Mouse (Mus musculus) heart, postnatal 36 days (tissue): ENCODE measurements around the gene AW822073. TPM values are rescaled to one million over a fixed set of nuclear protein-coding genes. Genes with fewer than 3 reads are reported as not detected.
"Not testable (repeated sequence)": the region's sequence is repeated elsewhere in the genome, so short reads cannot be mapped to it uniquely, and the experiment has no call there.

Source experiments
- DNase-seq, 2 experiments: peaks; one replicate each; pipeline ENCODE4 v3.0.0; 2021 to 2022
- intact Hi-C: fragments of 180-260 bp; cut with DNase I; formaldehyde crosslinking; loops from one replicate; pipeline ENCODE4 v1.15.1; 2025
- total RNA-seq, 2 experiments: library from RNA; stranded (reverse); gene quantifications; 2 replicates each; pipeline ENCODE4 v1.2.3; 2021

AW822073 gene
- total RNA-seq = not detected

DNA sequence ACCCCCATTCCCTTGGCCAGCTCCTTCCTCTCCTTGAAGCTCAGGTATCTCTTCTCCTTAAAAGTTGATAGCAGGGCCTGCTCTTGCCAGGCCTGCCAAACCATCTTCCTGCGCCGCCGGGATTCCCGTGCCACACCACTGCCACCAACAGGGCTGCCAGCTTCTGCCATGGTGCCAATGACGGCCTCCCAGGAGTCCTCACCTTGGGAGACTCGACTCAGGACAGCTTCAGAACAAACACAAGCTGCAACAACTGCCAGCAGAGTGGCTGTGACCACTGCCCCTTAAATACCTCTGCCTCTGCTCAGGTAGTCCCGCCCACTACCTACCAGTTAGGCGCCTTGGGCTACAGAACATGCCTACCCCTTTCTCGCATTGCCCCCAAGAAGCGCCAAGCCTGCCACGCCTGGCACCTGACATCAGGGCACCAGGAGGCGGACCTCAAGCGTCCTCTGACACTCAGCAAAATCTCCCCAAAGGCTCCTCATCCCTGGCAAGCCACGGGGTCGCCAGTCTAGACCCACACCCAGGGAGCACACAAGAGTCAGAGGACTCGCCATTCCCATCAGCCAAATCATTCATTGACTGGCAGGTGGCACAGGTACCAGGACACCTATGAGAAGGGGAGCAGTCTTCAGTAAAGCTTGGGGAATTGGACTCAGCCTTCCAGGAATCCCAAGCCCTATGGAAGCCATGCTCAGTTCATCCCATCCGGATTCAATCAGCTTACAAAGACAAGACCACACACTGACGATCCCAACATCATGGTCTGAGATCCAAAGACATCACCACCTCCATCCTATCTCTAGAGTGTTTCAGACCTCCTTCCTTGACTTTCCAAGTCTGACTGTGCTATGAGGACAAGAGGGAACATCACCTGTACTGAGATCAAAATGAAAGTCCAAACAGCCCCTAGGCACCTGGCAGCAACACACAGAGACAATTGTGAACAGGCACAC is at the start of gene AW822073:
Gene AW822073, minus strand, starts transcription at position 104 of the 959 bp plus-strand sequence.
- intact Hi-C loops = not testable (repeated sequence)
- DNase-seq = peak in 1 of 2 experiments; percentile 40

DNA sequence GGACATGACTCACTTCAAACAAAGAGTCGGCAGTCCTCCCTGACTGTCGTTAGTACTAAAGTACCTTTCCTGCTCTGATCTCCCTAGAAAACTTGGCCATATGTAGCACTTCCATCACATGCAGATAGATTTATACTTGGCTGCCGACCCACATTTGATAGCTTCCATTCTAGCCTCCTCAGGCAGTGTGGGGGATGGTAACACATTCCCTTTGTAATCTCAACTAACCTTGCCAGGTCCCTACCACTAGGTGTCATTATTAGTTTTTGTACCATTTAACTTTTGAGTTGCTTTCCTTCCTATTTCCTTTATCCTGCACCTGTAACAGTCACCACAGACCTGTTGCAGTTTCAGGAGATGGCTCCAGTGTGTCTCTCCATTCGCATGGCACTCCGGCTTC is 33.7 kb upstream of the AW822073 start:
- no peak for DNase-seq
- intact Hi-C loops = loop anchor here (5.0 to 10.0 kb wide), 2 partner anchors 116 to 189 kb away; partner anchors contain the start of gene Ranbp2

DNA sequence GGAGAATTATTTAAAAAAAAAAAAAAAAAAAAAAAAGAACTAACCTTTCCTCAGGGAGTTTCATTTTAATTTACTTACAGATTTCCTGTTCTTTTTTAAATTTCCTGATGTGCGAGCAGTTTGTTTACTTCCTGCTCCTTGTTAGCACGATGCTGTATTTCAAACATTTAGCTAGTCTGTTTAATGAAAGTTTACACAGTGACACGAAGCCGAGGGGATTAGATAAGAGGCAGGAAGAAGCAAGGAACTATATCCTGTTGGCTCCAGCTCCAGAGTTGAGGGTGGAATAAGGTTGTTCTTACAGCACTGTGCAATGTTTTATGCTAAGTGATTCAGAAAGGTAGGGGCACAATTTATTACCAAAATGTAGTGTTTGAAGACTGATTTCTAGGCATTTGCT is 31.2 kb upstream of the AW822073 start:
- no peak for DNase-seq
- intact Hi-C loops = loop anchor here (5.0 to 10.0 kb wide), 2 partner anchors 119 to 191 kb away; partner anchors contain the start of gene Ranbp2

DNA sequence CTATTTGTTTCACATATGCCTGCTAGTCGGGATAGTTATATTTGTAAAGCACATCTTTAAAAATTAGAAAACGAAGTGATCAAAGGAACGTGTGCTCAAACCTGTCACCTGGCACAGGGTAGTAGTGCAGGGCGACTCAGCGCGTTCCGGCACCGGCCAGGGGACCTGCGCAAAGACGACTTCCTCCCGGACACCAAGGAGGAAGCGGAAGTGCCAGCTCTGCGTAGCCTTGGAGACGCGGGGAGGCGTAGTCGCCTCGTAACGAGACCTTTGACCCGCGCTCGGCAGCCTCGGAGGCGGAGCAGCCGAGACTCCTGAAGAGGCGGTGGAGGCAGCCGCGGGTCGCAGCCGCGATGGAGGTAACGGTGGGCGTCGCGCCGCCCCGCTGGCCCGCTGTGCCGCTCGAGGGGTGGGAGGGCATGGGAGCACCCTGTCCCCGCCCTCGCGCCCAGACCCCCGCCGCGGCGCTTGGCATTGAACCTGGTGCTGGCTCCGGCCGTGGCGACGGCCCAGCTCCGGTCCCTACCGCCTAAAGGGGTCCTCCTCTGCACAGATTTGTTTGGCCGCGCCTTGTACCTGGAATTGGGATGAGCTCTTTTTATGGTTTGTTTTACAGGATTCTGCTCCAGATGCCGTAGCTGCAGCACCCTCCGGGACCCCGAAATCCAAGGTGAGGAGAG is 30.6 kb upstream of the AW822073 start, which contains the start of gene Gcc2:
Gene Gcc2, plus strand, starts transcription at position 285 of the 680 bp plus-strand sequence.
- intact Hi-C loops = loop anchor here (5.0 to 10.0 kb wide), 2 partner anchors 119 to 192 kb away; partner anchors contain the start of gene Ranbp2

DNA sequence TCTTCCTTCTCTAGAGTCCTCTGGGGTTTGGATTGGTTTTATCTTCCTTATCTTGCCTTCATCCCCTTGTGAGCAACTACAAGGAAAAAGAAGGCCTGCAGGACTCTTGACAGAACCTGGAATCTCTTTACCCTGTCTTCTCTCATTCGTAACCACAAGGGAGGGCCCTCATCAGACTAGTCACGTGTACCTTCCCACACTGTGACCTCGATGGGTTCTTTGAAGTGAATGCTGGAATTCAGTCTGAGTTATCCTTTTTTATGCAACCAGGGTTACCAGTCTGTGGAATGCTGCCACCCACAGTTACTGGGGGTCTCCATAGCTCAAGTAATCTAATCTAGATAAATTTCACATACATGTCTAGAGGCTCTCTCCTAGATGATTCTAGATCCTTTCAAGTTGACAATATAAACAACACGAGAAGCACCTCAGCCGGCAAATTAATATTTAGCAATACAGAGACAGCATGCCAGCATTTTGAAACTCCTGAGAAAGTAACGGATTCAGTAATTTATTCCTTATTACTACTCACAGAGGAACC is 30.0 kb upstream of the AW822073 start:
- DNase-seq = no peak
- intact Hi-C loops = loop anchor here (5.0 to 10.0 kb wide), 2 partner anchors 120 to 193 kb away; partner anchors contain the start of gene Ranbp2

More for the DNA sequence above, 30.6 kb upstream of the AW822073 start, which contains the start of gene Gcc2:
- DNase-seq = peak; percentile 91

DNA sequence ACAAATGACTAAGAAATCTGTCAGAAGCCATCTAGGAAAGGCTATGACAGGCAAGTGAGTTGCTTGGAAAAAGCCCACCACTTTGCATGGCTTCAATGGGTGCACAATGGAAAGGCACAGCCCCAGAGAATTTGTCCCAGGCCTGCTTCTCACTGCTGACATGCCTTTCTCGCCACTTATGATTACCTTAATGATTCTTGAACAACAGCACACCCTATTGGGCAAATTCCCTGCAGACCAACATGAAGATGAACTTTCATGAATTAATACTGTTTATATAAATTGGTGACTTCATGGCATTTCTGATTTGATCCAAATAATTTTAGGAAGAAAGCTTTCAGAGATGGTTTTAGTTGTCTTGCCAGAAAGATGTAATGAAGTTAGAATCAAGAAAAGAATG is 24.8 kb upstream of the AW822073 start:
- intact Hi-C loops = no loop called here
- no peak for DNase-seq

DNA sequence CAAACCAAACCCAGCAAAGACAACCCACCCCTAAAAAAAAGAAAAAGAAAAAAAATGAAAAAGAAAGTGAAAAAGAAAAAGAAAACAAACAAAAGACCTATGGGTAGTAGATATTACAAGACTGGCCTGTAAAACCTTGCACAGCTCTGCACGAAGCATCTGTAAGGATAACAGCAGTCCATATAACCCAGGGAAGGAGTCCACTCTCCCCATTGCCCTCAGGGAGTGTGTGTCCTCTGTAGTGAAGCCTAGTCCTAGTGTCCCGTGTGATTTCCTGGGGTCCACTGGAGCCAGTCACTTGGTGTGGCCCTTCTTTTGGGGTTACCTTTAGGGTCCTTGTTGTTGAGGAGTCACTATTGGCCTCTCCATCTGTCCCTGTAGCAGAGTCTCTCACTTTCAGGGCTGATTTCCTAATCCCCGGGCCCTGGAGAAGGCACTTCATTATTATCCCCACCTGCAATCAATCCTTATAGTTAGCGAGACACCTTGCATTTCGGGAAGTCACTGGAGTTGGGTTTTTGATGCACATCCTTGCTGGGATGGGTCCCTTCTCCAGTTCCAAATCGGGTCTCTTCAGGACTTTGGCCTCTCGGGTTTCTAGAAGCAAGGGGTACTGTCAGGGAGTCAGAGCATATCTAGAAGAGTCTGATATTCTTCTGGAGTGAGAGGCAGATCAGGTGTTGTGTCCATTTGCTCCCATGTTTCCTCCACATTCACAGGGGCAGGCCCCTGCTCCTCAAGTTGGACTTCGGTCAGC is 14.4 kb upstream of the AW822073 start:
- peak; percentile 54 to 59 for DNase-seq
- intact Hi-C loops = not testable (repeated sequence)

DNA sequence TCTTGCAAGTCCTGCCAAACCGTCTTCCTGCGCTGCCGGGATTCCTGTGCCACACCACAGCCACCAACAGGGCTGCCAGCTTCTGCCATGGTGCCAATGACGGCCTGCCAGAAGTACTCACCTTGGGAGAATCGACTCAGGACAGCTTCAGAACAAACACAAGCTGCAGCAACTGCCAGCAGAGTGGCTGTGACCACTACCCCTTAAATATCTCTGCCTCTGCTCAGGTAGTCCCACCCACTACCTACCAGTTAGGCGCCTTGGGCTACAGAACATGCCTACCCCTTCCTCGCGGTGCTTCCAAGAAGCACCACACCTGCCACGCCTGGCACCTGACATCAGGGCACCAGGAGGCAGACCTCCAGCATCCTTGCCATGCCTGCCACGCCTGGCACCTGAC is 11.9 kb upstream of the AW822073 start, which contains the start of gene Gm4981:
Gene Gm4981, minus strand, starts transcription at position 89 of the 400 bp plus-strand sequence.
- intact Hi-C loops = no loop called here
- DNase-seq = no peak

DNA sequence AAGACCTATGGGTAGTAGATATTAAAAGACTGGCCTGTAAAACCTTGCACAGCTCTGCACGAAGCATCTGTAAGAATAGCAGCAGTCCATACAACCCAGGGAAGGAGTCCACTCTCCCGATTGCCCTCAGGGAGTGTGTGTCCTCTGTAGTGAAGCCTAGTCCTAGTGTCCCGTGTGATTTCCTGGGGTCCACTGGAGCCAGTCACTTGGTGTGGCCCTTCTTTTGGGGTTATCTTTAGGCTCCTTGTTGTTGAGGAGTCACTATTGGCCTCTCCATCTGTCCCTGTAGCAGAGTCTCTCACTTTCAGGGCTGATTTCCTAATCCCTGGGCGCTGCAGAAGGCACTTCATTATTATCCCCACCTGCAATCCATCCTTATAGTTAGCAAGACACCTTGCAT is 10.3 kb upstream of the AW822073 start:
- DNase-seq, intact Hi-C loops: not testable (repeated sequence)

DNA sequence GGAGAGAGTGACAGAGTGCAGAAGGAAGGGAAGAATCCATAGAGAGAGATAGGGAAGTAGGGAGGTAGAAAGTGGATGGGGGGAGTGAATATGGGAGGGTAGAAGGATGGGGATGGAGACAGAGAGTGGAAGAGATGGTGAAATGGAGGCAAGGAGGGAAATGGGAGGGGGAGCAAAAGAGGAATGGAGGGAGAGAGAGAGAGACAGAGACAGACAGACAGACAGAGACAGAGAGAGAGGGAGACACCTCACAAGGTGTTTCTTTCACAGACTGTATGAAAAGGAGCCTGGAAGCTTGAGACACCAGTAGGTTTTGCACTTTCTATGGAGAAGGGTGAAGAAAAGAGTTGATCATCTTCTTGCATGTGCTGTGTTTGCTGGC is 9.0 kb upstream of the AW822073 start:
- DNase-seq, intact Hi-C loops: not testable (repeated sequence)

DNA sequence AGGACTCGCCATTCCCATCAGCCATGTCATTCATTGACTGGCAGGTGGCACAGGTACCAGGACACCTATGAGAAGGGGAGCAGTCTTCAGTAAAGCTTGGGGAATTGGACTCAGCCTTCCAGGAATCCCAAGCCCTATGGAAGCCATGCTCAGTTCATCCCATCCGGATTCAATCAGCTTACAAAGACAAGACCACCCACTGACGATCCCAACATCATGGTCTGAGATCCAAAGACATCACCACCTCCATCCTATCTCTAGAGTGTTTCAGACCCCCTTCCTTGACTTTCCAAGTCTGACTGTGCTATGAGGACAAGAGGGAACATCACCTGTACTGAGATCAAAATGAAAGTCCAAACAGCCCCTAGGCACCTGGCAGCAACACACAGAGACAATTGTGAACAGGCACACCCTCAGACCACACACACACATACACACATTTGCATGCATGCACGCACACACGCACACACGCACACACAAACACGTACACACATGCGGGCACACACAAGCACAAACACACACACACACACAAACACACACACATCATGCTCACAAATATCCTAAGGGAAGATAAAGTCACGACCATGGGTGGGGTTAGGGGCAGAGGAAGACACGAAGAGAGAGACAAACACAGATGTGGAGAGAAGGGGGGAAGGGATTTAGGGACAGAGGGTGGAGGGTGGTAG is 8.5 kb upstream of the AW822073 start:
- peak in 1 of 2 experiments; percentile 34 for DNase-seq
- intact Hi-C loops = not testable (repeated sequence)

DNA sequence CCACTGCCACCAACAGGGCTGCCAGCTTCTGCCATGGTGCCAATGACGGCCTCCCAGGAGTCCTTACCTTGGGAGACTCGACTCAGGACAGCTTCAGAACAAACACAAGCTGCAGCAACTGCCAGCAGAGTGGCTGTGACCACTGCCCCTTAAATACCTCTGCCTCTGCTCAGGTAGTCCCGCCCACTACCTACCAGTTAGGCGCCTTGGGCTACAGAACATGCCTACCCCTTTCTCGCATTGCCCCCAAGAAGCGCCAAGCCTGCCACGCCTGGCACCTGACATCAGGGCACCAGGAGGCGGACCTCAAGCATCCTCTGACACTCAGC is 7.9 kb upstream of the AW822073 start, which contains the start of gene Duxf3:
Gene Duxf3, minus strand, starts transcription at position 35 of the 329 bp plus-strand sequence.
- DNase-seq, intact Hi-C loops: not testable (repeated sequence)

DNA sequence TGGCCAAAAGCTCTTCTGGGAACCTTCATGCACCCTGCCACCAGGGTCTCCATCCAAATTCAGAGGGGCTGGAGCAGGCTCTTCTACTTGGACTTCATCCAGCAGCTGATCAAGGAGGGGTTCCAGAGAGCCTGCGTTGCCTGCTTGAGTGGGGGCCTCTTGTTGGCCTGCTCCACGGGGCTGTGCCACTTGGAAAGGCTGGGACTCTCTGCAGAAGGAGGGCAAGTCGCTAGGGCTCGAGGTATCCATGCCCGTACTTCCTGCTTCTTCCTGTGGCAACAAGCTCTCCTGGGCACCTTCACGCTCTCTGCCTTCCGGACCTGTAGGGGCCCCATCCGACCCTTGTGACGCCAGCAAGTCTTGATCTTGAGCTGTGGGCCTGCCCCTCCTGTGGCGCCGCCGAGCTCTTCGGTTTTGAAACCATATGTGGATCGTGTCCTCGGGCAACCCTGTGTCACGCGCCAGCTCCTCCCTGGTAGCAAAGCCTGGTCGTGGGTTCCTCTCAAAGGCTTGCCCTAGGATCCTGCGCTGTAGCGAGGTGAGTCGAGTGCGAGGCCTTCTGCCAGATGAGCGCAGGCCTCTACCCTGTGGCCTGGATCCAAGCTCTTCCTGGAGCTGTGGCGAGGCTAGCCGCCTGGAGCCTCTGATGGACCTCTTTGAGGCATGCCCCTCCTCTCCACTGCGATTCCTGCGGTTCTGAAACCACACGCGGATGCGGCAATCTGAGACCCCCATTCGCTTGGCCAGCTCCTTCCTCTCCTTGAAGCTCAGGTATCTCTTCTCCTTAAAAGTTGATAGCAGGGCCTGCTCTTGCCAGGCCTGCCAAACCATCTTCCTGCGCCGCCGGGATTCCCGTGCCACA is 7.3 kb upstream of the AW822073 start:
- intact Hi-C loops = not testable (repeated sequence)
- DNase-seq = peak; percentile 67 to 71

DNA sequence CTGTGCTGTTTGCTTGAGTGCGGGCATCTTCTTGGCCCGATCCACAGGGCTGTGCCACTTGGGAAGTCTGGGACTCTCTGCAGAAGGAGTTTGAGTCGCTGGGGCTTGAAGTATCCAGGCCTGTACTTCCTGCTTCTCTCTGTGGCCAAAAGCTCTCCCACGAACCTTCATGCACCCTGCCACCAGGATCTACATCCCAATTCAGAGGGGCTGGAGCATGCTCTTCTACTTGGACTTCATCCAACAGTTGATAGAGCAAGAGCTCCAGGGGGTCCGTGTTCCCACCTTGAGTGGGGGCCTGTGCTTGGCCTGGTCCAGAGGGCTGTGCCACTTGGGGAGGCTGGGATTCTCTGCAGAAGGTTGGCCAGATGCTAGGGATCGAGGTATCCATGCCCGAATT is 6.4 kb upstream of the AW822073 start:
- not testable (repeated sequence) for DNase-seq

DNA sequence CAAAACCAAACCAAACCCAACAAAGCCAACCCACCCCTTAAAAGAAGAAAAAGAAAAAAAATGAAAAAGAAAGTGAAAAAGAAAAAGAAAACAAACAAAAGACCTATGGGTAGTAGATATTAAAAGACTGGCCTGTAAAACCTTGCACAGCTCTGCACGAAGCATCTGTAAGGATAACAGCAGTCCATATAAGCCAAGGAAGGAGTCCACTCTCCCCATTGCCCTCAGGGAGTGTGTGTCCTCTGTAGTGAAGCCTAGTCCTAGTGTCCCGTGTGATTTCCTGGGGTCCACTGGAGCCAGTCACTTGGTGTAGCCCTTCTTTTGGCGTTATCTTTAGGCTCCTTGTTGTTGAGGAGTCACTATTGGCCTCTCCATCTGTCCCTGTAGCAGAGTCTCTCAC is 5.3 kb upstream of the AW822073 start:
- intact Hi-C loops = not testable (repeated sequence)

More for the DNA sequence above, 6.4 kb upstream of the AW822073 start:
- intact Hi-C loops = not testable (repeated sequence)

DNA sequence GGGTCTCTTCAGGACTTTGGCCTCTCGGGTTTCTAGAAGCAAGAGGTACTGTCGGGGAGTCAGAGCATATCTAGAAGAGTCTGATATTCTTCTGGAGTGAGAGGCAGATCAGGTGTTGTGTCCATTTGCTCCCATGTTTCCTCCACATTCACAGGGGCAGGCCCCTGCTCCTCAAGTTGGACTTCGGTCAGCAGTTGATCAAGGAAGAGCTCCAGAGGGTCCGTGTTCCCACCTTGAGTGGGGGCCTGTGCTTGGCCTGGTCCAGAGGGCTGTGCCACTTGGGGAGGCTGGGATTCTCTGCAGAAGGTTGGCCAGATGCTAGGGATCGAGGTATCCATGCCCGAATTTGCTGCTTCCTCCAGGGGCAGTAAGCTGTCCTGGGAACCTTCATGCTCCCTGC is 3.1 kb upstream of the AW822073 start:
- intact Hi-C loops, DNase-seq: not testable (repeated sequence)

More for the DNA sequence above, 5.3 kb upstream of the AW822073 start:
- not testable (repeated sequence) for DNase-seq

DNA sequence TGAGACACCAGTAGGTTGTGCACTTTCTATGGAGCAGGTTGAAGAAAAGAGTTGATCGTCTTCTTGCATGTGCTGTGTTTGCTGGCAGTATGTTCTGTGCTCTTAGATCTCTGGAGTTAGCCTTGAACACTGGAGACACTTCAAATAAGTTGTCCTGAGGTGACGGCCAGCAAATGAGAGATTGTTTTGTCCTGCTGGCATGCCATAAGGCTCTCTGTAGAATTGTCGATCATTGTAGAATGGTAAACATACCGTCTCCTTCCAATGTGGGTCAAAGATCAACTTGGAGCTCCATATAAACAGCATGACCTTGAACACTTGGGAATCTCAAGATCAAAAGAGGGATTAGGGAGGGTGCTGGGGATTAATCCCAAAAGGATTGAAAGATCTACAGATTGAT is 1.6 kb upstream of the AW822073 start:
- DNase-seq, intact Hi-C loops: not testable (repeated sequence)
